Mouse (Mus musculus): Measurements from ENCODE around the gene Ushbp1. TPM values are rescaled to one million over a fixed set of nuclear protein-coding genes. Genes with fewer than 3 reads are reported as not detected.
A peak's percentile ranks its signal among the peaks of the same experiment; 100 is the strongest.
"Not testable (repeated sequence)": the region's sequence is repeated elsewhere in the genome, so short reads cannot be mapped to it uniquely, and the experiment has no call there.

Gene Ushbp1
- total RNA-seq, 2 experiments from 2014 or later: not detected

DNA sequence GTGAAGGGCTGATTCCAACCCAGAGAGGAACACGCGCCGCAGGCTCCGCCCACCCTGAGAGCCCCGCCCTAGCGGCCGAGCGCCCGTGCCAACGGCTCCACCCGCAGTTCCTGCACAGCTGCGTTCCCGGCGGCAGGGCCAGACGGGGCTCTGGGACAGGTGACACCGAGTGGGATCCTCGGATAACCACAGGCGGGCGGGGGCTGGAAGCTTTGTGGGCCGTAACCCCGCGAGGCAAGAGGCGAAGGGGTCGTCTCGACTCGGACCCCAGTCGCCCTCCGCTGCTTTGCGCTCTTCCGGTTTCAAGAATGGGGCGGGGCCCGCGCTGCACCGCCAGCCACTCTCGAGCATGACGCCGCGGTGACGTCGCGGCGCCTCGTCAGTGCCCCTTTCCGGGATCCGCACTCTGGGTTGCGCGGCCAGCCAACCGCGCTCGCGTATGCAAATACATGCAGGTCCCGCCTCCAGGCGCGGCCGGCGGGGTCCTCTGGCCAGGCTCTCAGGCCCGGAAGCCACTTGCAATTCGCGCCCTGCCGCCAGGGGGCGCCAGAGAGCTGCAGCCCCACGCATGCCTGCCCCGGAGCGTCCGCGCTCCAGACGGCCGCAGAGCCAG lies 24.3 kb downstream of the Ushbp1 start, which contains the start of gene Ocel1:
Ocel1 (plus strand) TSS at position 63 of the 613 bp plus-strand sequence.
- peak; percentile 74 for ATAC-seq (ENCODE audit: poor library complexity, severe bottlenecking)

DNA sequence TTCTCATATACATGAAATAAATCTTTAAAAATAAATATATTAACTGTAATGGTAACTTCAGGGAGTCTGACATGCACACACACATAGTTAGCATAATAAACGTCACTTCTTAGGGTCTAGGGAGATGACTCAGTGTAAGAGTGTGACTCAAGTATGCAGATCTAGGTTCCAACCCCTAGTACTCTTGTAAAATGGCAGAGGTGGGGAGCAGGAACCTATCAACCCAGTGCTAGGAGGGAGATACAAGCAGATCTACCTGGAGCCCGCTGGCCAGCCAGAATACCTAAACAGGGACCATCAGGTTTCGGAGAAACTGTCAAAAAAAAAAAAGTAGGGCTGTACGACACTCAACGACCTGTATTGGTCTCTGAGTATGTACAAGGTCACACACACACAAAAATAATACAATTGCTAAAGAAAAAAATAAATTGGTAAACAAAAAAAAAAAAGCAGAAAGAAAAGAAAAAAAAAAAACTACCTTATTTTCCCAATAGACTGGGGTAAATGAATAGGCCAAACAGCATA lies 24.8 kb downstream of the Ushbp1 start:
- ATAC-seq (ENCODE audit: poor library complexity, severe bottlenecking): no peak

DNA sequence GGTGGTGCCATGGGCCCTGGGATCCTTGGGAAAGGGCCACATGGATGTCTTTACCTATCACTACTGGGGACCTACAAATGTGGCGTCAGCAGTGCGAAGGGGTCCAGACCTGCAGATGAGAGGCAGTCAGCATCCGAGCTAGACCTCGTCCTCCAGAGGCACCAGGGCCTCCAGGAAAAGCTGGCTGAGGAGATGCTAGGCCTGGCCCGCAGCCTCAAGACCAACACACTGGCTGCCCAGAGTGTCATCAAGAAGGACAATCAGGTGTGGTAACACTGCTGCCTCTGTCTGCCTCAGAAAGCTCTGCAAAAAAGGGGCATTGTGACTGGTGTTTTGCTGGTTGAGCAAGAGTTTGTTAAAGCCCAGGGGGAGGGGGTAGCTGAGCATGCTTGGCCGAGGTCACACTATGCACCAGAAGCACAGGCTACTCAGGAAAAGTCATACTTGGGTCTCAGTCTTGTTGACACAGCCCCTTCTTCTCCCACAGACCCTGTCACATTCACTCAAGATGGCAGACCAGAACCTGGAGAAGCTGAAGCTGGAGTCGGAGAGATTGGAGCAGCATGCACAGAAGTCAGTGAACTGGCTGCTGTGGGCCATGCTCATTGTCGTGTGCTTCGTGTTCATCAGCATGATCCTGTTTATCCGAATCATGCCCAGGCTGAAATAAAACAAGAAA lies 26.4 kb downstream of the Ushbp1 start:
- no peak for ATAC-seq (ENCODE audit: poor library complexity, severe bottlenecking)

DNA sequence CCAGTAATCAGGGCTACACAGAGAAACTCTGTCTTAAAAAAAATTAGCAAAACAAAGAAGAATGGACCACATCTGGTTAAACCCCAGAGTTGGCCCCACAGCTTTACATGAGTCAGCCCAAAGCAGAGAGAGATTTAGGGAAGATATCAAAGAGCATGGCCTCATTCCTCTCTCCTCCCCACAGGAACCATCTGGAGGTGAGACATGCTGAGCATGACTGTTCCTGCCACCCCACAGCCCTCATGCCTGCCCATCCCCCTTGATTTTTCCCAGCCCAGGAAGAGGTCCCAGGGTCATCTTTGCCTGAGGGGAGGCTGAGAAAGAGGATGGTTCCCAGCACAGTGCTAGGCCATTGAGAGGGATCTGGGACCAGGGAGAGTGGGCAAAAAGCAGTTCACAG lies 27.2 kb downstream of the Ushbp1 start:
- no peak for ATAC-seq (ENCODE audit: poor library complexity, severe bottlenecking)

DNA sequence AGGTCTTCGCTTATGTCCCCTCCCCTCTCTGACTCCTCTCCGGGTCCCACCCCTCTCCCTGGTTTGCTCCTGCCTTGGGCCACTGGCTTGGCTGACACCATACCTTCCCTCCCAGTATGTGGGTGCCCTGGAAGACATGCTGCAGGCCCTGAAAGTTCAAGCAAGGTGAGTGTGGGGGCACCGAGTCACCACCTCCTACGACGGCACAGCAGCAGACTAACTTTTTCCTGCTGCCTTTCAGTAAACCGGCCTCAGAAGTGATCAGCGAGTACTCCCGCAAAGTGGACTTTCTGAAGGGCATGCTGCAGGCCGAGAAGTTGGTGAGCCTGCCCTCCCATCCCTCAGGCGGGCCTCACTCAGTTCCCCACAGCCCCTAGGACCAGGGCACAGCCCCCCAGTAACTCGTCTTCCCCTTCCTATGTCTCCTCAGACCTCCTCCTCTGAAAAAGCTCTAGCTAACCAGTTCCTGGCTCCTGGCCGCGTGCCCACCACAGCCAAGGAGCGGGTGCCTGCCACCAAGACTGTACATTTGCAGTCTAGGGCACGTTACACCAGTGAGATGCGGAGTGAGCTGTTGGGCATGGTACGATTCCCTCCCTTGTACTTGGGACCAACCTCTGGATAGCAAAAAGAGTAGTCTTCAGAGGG lies 27.9 kb downstream of the Ushbp1 start:
- ATAC-seq (ENCODE audit: poor library complexity, severe bottlenecking): no peak

DNA sequence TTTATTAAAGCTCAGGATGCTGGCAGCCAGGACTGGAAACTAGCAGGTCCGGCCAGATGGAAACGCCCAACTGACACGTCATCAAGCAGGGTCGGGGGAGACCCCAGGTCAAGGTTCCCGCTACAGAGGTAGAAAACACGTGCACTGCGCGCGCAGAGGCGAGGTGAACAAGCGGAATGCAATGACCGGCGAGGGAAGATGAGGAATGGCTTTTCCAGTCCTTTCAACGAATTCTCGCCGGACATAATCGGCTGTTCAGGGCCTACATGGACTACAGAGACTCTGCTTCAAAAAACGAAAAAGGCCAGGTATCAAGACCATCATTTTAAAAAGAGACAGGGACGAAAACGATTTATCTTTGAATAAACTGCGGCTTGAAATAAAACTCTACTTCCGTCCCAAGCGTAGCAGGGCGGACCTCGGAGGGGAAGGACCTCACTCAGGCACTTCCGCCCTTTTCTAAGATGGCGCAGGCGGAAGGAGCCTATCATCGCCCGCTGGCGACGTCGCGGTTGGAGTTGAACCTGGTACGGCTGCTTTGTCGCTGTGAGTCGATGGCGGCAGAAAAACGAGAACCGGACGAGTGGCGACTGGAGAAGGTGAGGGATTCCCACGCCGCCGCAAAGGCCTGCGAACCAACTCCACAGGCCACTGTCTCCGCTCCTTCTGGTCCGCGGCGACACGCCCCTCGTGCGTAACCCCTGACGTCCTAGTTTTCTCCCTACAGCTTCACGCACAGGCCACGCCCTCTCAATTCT lies 28.7 kb downstream of the Ushbp1 start, which contains the start of gene Use1:
Use1 (plus strand) TSS at position 78 of the 758 bp plus-strand sequence.
- ATAC-seq (ENCODE audit: poor library complexity, severe bottlenecking): peak; percentile 71

DNA sequence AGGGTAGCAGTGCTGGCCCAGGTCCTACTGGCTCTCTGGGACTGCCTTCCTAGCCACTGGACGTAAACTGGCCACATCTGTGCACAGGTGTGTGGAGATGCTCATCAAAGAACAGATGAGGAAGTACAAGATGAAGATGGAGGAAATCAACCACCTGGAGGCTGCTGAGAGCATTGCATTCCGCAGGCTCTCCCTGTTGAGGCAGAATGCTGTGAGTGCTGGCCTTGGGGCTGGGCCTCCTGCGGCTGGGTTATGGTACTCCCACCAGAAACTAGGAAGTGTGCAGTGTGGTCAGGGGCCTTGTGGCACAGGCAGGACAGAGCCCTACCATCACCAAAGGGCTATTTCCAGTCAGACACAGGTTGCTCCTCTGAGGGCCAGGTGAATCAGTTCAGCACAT lies 37.6 kb downstream of the Ushbp1 start:
- peak; percentile 27; the same call in 1 of the 2 replicates for ATAC-seq (ENCODE audit: poor library complexity, severe bottlenecking)

DNA sequence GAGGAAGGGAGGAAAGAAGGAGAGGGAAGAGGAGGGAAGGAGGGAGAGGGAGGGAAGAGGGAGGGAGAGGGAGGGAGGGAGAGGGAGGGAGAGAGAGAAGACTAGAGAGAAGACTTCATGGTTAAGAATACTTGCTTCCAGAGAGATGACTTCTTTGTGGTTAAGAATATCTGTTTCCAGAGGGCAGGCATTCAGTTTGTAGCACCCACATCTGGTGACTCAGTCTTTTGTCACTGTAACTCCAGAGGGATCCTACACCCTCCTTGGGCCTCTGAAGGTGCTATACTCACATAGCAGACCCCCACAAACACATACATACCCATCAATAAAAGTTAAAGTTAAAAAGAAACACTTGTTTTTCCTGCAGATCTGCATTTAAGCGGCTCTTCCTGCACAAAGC lies 44.1 kb downstream of the Ushbp1 start:
- no peak for ATAC-seq (ENCODE audit: poor library complexity, severe bottlenecking)

DNA sequence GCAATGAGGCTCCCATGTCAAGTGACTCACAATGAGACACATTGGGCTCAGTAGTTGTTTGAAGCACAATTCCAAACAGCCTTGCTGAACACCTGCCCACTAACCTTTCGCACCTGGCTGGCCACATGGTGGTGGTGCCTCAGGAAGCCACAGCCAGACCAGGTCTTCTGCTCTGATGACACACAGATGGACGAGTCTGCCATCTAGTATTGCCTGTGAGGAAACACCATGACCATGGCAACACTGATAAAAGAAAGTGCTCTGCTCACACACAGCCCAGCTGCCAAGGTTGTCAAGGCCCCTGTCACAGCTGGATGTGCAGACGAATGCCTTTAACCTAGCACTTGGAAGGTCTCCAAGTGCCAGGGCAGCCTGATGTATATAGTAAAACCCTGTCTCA lies 44.5 kb downstream of the Ushbp1 start:
- ATAC-seq (ENCODE audit: poor library complexity, severe bottlenecking): no peak

DNA sequence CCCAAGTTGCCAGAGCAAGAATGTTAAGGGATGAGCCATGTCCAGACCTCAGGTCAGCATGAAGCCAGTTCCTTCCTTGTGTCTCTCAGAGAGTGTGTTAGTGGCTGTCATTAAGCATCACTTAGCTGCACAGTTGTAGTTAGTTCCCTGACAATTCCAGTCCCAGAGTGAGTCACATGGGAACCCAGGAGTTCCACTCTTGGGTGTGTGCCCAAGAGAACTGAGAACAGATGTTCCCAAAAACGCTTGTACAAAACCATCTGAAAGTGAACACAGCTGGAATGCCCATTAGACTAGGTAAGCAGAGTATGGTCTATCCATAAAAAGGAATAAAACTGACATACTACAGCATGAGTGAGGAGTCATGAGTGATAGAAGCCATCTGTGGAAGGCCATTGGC lies 49.0 kb downstream of the Ushbp1 start:
- ATAC-seq (ENCODE audit: poor library complexity, severe bottlenecking): no peak

DNA sequence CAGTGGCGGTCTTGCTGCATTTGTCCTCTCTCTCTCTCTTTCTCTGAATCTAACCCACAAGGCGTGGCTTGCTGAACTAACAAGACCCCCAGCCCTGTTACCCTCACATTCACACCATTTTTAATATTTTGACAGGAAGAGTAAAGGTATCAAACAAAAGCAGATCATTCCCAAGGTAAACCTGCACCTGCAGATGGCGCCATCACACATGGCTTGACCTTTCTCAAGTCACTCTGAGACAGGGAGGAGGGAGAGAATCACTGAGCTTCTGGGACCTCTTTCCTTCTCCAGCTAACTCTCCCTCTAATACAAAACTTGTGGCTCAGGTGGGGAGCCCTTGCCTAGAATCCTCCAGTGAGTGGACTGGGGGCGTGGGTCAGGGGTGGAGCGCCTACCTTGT lies 55.0 kb downstream of the Ushbp1 start:
- no peak for ATAC-seq (ENCODE audit: poor library complexity, severe bottlenecking)

DNA sequence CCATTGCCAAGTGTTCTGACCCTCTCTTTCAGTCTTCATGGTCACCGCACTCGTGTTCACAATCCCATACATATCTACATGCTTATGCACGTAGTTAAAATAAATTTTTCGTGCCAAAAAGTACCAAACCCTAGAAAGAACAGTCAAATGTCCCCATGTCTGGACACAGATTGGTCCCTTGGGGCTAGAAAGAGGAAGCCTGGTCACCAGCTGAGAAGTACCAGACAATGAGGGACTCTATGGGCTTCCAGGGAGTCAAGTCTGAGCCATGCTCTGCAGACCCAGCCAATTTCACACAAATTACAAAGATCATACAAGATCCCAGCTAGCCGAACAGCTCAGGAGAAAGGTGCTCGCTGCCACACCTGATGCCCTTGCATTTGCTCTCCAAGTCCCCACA lies 57.8 kb downstream of the Ushbp1 start:
- not testable (repeated sequence) for ATAC-seq (ENCODE audit: poor library complexity, severe bottlenecking)

Other genes with a start within 250 kb of the Ushbp1 start
- gene Myo9b, start 123.1 kb downstream of the Ushbp1 start, total RNA-seq (2015): 57.1 and 60.8 TPM in 2 replicates
- 61.7 and 71.4 TPM in 2 replicates for gene Myo9b, start 123.1 kb downstream of the Ushbp1 start, total RNA-seq (2017)
- 39.5 and 46.9 TPM in 2 replicates for gene Haus8, start 122.9 kb downstream of the Ushbp1 start, total RNA-seq (2015)
- 74.0 and 91.2 TPM in 2 replicates for gene Haus8, start 122.9 kb downstream of the Ushbp1 start, total RNA-seq (2017)
- gene Use1, start 29.0 kb downstream of the Ushbp1 start, total RNA-seq (2015): 124 and 135 TPM in 2 replicates
- gene Use1, start 29.0 kb downstream of the Ushbp1 start, total RNA-seq (2017): 167 and 180 TPM in 2 replicates
- 8.7 and 8.9 TPM in 2 replicates for gene Ocel1, start 24.5 kb downstream of the Ushbp1 start, total RNA-seq (2015)
- gene Ocel1, start 24.5 kb downstream of the Ushbp1 start, total RNA-seq (2017): 16.2 and 18.5 TPM in 2 replicates
- 8.2 and 13.8 TPM in 2 replicates for gene Nr2f6, start 13.8 kb downstream of the Ushbp1 start, total RNA-seq (2015)
- gene Nr2f6, start 13.8 kb downstream of the Ushbp1 start, total RNA-seq (2017): 6.9 and 9.1 TPM in 2 replicates
- gene Babam1, start 1.1 kb upstream of the Ushbp1 start, total RNA-seq (2015): 62.0 and 66.6 TPM in 2 replicates
- 108 and 110 TPM in 2 replicates for gene Babam1, start 1.1 kb upstream of the Ushbp1 start, total RNA-seq (2017)
- 14.4 TPM in 2 replicates for gene Ankle1, start 10.2 kb upstream of the Ushbp1 start, total RNA-seq (2015)
- gene Ankle1, start 10.2 kb upstream of the Ushbp1 start, total RNA-seq (2017): 13.5 and 16.1 TPM in 2 replicates
- gene Abhd8, start 67.9 kb upstream of the Ushbp1 start, total RNA-seq (2015): 2.4 and 3.1 TPM in 2 replicates
- gene Abhd8, start 67.9 kb upstream of the Ushbp1 start, total RNA-seq (2017): 5.8 and 7.4 TPM in 2 replicates
- 31.6 and 40.1 TPM in 2 replicates for gene Mrpl34, start 69.2 kb upstream of the Ushbp1 start, total RNA-seq (2015)
- gene Mrpl34, start 69.2 kb upstream of the Ushbp1 start, total RNA-seq (2017): 33.5 and 36.1 TPM in 2 replicates
- 39.1 and 44.0 TPM in 2 replicates for gene Dda1, start 73.4 kb upstream of the Ushbp1 start, total RNA-seq (2015)
- 14.2 and 26.3 TPM in 2 replicates for gene Dda1, start 73.4 kb upstream of the Ushbp1 start, total RNA-seq (2017)
- 0.47 and 1.5 TPM in 2 replicates for gene Ano8, start 90.2 kb upstream of the Ushbp1 start, total RNA-seq (2015)
- gene Ano8, start 90.2 kb upstream of the Ushbp1 start, total RNA-seq (2017): 3.0 and 4.2 TPM in 2 replicates
- gene Gtpbp3, start 92.3 kb upstream of the Ushbp1 start, total RNA-seq (2015): 3.4 and 3.7 TPM in 2 replicates
- 12.1 and 14.2 TPM in 2 replicates for gene Gtpbp3, start 92.3 kb upstream of the Ushbp1 start, total RNA-seq (2017)
- 0.11 and 0.25 TPM in 2 replicates for gene Plvap, start 116.0 kb upstream of the Ushbp1 start, total RNA-seq (2015)
- 0.22 and 0.28 TPM in 2 replicates for gene Plvap, start 116.0 kb upstream of the Ushbp1 start, total RNA-seq (2017)
- gene Ccdc194, start 129.9 kb upstream of the Ushbp1 start, total RNA-seq (2015): not detected in 2 replicates
- not detected in 2 replicates for gene Ccdc194, start 129.9 kb upstream of the Ushbp1 start, total RNA-seq (2017)
- 19.6 and 23.1 TPM in 2 replicates for gene Bst2, start 141.7 kb upstream of the Ushbp1 start, total RNA-seq (2015)
- gene Bst2, start 141.7 kb upstream of the Ushbp1 start, total RNA-seq (2017): 91.4 and 111 TPM in 2 replicates
- gene Mvb12a, start 147.1 kb upstream of the Ushbp1 start, total RNA-seq (2015): 47.1 and 48.5 TPM in 2 replicates
- gene Mvb12a, start 147.1 kb upstream of the Ushbp1 start, total RNA-seq (2017): 42.8 and 68.8 TPM in 2 replicates
- gene Tmem221, start 163.1 kb upstream of the Ushbp1 start, total RNA-seq (2015): 1.7 and 1.8 TPM in 2 replicates
- gene Tmem221, start 163.1 kb upstream of the Ushbp1 start, total RNA-seq (2017): 0.57 and 0.99 TPM in 2 replicates
- gene Nxnl1, start 170.8 kb upstream of the Ushbp1 start, total RNA-seq (2015): not detected in 2 replicates
- gene Nxnl1, start 170.8 kb upstream of the Ushbp1 start, total RNA-seq (2017): 0.11 TPM in 1 of 2 replicates, not detected in the other
- 1.5 and 2.0 TPM in 2 replicates for gene Slc27a1, start 173.1 kb upstream of the Ushbp1 start, total RNA-seq (2015)
- gene Slc27a1, start 173.1 kb upstream of the Ushbp1 start, total RNA-seq (2017): 2.8 and 3.9 TPM in 2 replicates
- 65.1 and 73.6 TPM in 2 replicates for gene Pgls, start 196.4 kb upstream of the Ushbp1 start, total RNA-seq (2015)
- gene Pgls, start 196.4 kb upstream of the Ushbp1 start, total RNA-seq (2017): 50.5 and 78.3 TPM in 2 replicates
- gene Fam129c, start 201.8 kb upstream of the Ushbp1 start, total RNA-seq (2015): 4.6 and 4.8 TPM in 2 replicates
- gene Fam129c, start 201.8 kb upstream of the Ushbp1 start, total RNA-seq (2017): 3.6 and 8.6 TPM in 2 replicates
- 46.8 and 51.2 TPM in 2 replicates for gene Colgalt1, start 215.2 kb upstream of the Ushbp1 start, total RNA-seq (2015)
- 54.8 and 56.8 TPM in 2 replicates for gene Colgalt1, start 215.2 kb upstream of the Ushbp1 start, total RNA-seq (2017)